Mouse (Mus musculus): ENCODE results near the gene Galnt11. TPM values are rescaled to one million over a fixed set of nuclear protein-coding genes. Genes with fewer than 3 reads are reported as not detected.
"Not testable (repeated sequence)": the region's sequence is repeated elsewhere in the genome, so short reads cannot be mapped to it uniquely, and the experiment has no call there.

Gene Galnt11
- total RNA-seq (2012; rRNA removed), result 24.2 and 30.4 TPM in 2 replicates

DNA sequence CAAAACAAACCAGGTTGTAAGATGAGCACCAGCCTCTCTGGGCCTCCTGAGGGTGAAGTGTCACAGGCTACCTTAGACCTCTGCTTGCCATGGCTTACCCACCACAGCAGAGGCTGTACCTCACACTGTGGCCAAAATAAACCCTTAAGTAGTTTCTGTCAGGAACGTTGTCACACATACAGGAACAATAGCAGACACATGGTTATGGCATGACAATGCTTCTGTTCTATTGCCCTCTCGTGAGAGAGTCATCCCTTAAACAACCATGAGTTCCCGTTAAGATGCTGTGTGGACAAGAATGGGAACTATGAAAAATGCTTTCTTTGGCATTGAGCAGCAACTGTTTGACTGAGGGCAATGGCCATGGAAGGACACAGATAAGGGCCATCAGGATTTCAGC is at the start of gene Galnt11:
Gene Galnt11 (plus strand): TSS at position 301 of the 400 bp plus-strand sequence.
- H3K27ac ChIP-seq (ENCODE audit: insufficient read depth, low read depth, low read length, poor library complexity, severe bottlenecking), result no peak within 1 kb of the TSS
- H3K9me3 ChIP-seq (ENCODE audit: control insufficient read depth, insufficient read depth, low read depth, low read length), result no peaks in the 10 kb centered on the region
- peak within 1 kb of the TSS; percentile 71 to 76 for H3K4me3 ChIP-seq (ENCODE audit: insufficient read depth in 1 of 2, low read depth in 1 of 2, low read length in 2 of 2, poor library complexity in 1 of 2, severe bottlenecking in 1 of 2)
- H3K4me1 ChIP-seq (ENCODE audit: control insufficient read depth in 2 of 2, insufficient read depth in 2 of 2, low read length in 2 of 2, poor library complexity in 1 of 2), result 0 out of 4 replicates have a peak, but pooled peaks cover 0 to 2% of the 10 kb centered on the region in 2 experiments
- peak within 1 kb of the TSS; percentile 72 for H3K9ac ChIP-seq (ENCODE audit: insufficient read depth, low read depth, low read length, poor library complexity, severe bottlenecking)
- no peaks in the 10 kb centered on the region for H3K36me3 ChIP-seq (ENCODE audit: control insufficient read depth, insufficient read depth, low read length, poor library complexity, severe bottlenecking)
- TF ChIP-seq ZNF384 (IDR thresholded peaks at IDR 0.05; ENCODE audit: low read depth, low read length), result no peak
- in situ Hi-C loops (cut with MboI; ENCODE audit: low sequenced_read_pairs in 2 of 2, unreplicated experiment in 2 of 2), result no loop called here
- DNase-seq (ENCODE audit: low read depth, low spot score), result no peak

DNA sequence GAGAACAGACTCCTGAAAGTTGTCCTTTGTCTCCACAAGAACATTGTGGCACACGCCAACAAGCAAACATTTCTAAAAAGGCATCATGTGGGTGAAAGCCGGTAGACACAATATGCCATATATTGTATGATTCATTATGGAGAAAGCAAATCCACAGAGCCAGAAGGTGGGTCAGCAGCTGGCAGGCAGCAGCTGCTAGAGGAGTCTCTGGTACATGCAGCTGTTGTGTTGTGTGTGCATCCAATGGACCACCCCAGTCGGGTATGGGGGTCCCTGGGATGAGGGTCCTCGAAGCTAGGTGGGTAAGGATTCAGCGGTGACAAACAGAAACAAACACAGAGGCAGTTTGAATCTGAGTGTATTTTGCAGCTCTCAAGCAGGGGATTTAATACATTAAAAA is 43.8 kb upstream of the Galnt11 start:
- H3K36me3 ChIP-seq (ENCODE audit: control insufficient read depth, insufficient read depth, low read length, poor library complexity, severe bottlenecking); H3K9ac ChIP-seq (ENCODE audit: insufficient read depth, low read depth, low read length, poor library complexity, severe bottlenecking); H3K27ac ChIP-seq (ENCODE audit: insufficient read depth, low read depth, low read length, poor library complexity, severe bottlenecking); DNase-seq (ENCODE audit: low read depth, low spot score); in situ Hi-C loops (cut with MboI; ENCODE audit: low sequenced_read_pairs in 2 of 2, unreplicated experiment in 2 of 2); H3K4me3 ChIP-seq (ENCODE audit: insufficient read depth in 1 of 2, low read depth in 1 of 2, low read length in 2 of 2, poor library complexity in 1 of 2, severe bottlenecking in 1 of 2); H3K9me3 ChIP-seq (ENCODE audit: control insufficient read depth, insufficient read depth, low read depth, low read length); H3K4me1 ChIP-seq (ENCODE audit: control insufficient read depth in 2 of 2, insufficient read depth in 2 of 2, low read length in 2 of 2, poor library complexity in 1 of 2): not testable (repeated sequence)

DNA sequence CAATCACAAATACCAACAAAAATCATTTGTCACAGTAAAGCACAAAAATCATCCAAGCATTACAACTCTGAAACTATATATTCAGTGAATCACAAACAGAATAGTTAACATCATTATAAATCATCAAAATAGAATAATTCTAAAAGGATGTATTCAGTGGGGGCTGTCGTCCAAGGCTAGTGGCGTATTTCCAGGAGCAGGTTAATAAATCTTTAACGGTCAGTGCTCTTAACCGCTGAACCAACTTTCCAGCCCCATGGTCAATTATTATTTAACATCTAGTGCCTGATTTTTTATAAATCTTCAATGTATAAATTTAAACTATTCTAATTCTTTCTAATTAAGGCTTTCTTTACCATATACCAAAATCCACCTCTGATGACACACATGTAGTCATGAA is 43.2 kb upstream of the Galnt11 start:
- not testable (repeated sequence) for H3K9me3 ChIP-seq (ENCODE audit: control insufficient read depth, insufficient read depth, low read depth, low read length); H3K9ac ChIP-seq (ENCODE audit: insufficient read depth, low read depth, low read length, poor library complexity, severe bottlenecking)

DNA sequence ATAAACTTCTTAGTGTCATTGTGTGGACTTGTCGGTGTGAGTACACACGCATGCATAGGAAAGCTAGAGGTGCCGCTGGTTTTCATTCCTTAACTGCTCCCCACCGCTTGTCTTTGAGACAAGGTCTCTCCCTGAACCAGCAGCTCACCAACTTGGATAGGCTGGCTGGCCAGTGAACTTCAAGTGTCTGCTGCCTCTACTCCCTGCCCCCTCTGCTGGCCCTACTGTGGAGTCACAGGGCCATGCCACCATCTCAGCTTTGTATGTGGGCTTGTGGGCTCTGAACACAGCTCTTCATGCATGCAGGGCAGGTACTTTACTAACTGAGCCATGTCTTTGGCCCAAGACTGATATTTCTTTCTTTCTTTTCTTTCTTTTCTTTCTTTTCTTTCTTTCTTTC is 42.4 kb upstream of the Galnt11 start:
- Histone ChIP-seq H3K9ac (ENCODE audit: insufficient read depth, low read depth, low read length, poor library complexity, severe bottlenecking) (no peak overlapping the region), H3K9me3 (ENCODE audit: control insufficient read depth, insufficient read depth, low read depth, low read length) (no peaks in the 10 kb centered on the region), H3K36me3 (ENCODE audit: control insufficient read depth, insufficient read depth, low read length, poor library complexity, severe bottlenecking) (no peaks in the 10 kb centered on the region), H3K27ac (ENCODE audit: insufficient read depth, low read depth, low read length, poor library complexity, severe bottlenecking) (no peak overlapping the region), H3K4me1 (ENCODE audit: control insufficient read depth in 2 of 2, insufficient read depth in 2 of 2, low read length in 2 of 2, poor library complexity in 1 of 2) (no peaks in the 10 kb centered on the region), H3K4me3 (ENCODE audit: insufficient read depth in 1 of 2, low read depth in 1 of 2, low read length in 2 of 2, poor library complexity in 1 of 2, severe bottlenecking in 1 of 2) (no peak overlapping the region)
- in situ Hi-C loops (cut with MboI; ENCODE audit: low sequenced_read_pairs in 2 of 2, unreplicated experiment in 2 of 2), result no loop called here
- DNase-seq (ENCODE audit: low read depth, low spot score), result no peak
- TF ChIP-seq ZC3H11A (IDR thresholded peaks at IDR 0.05; ENCODE audit: borderline replicate concordance, low read depth, low read length) (no peak), HCFC1 (IDR thresholded peaks at IDR 0.05; ENCODE audit: borderline replicate concordance, insufficient read depth, low read length) (no peak), ZNF384 (IDR thresholded peaks at IDR 0.05; ENCODE audit: low read depth, low read length) (no peak), MAFK (IDR thresholded peaks at IDR 0.05; ENCODE audit: insufficient read depth, low read depth, low read length) (no peak), CHD2 (IDR thresholded peaks at IDR 0.05; ENCODE audit: low read depth, low read length) (no peak)

More for the DNA sequence above, 43.2 kb upstream of the Galnt11 start:
- DNase-seq (ENCODE audit: low read depth, low spot score); H3K4me1 ChIP-seq (ENCODE audit: control insufficient read depth in 2 of 2, insufficient read depth in 2 of 2, low read length in 2 of 2, poor library complexity in 1 of 2); in situ Hi-C loops (cut with MboI; ENCODE audit: low sequenced_read_pairs in 2 of 2, unreplicated experiment in 2 of 2); H3K27ac ChIP-seq (ENCODE audit: insufficient read depth, low read depth, low read length, poor library complexity, severe bottlenecking); H3K36me3 ChIP-seq (ENCODE audit: control insufficient read depth, insufficient read depth, low read length, poor library complexity, severe bottlenecking); H3K4me3 ChIP-seq (ENCODE audit: insufficient read depth in 1 of 2, low read depth in 1 of 2, low read length in 2 of 2, poor library complexity in 1 of 2, severe bottlenecking in 1 of 2): not testable (repeated sequence)

DNA sequence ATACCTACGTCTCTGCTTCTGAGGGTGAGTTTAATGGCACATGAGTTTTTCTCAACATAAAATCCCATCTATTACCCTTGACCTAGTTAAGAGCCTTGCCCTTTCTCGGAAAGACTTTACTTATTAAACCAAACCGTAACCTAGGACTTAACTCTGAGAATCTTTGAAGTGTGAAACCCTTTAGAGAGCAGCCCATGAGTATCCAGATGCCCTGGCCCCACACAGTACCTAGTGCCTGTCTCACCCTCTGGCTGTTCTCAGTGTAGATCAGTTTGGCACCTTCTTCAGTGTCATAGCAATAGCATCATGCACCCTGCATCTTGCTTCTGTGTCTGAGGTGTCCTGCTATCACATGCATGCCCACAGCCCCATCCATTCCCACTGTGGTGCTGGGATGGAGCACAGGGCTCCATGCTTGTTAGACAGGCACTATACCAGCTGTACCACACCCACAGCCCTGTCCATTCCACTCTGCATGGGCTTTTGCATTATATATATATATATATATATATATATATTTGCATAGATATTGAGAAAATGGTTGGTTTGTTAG is 41.7 kb upstream of the Galnt11 start:
- no peak for TF ChIP-seq ZNF384 (IDR thresholded peaks at IDR 0.05; ENCODE audit: low read depth, low read length)
- no peak for TF ChIP-seq ZC3H11A (IDR thresholded peaks at IDR 0.05; ENCODE audit: borderline replicate concordance, low read depth, low read length)
- no peak for TF ChIP-seq HCFC1 (IDR thresholded peaks at IDR 0.05; ENCODE audit: borderline replicate concordance, insufficient read depth, low read length)
- no peak for TF ChIP-seq MAFK (IDR thresholded peaks at IDR 0.05; ENCODE audit: insufficient read depth, low read depth, low read length)
- TF ChIP-seq CHD2 (IDR thresholded peaks at IDR 0.05; ENCODE audit: low read depth, low read length), result no peak
- Histone ChIP-seq H3K36me3 (ENCODE audit: control insufficient read depth, insufficient read depth, low read length, poor library complexity, severe bottlenecking) (no peaks in the 10 kb centered on the region), H3K4me1 (ENCODE audit: control insufficient read depth in 2 of 2, insufficient read depth in 2 of 2, low read length in 2 of 2, poor library complexity in 1 of 2) (no peaks in the 10 kb centered on the region), H3K27ac (ENCODE audit: insufficient read depth, low read depth, low read length, poor library complexity, severe bottlenecking) (no peak overlapping the region), H3K9ac (ENCODE audit: insufficient read depth, low read depth, low read length, poor library complexity, severe bottlenecking) (no peak overlapping the region), H3K9me3 (ENCODE audit: control insufficient read depth, insufficient read depth, low read depth, low read length) (no peaks in the 10 kb centered on the region), H3K4me3 (ENCODE audit: insufficient read depth in 1 of 2, low read depth in 1 of 2, low read length in 2 of 2, poor library complexity in 1 of 2, severe bottlenecking in 1 of 2) (no peak overlapping the region)
- in situ Hi-C loops (cut with MboI; ENCODE audit: low sequenced_read_pairs in 2 of 2, unreplicated experiment in 2 of 2), result no loop called here
- no peak for DNase-seq (ENCODE audit: low read depth, low spot score)

Measured in ES-E14 (cell line).